Mouse (Mus musculus): ENCODE data around the gene Hmgb1. TPM values are rescaled to one million over a fixed set of nuclear protein-coding genes. Genes with fewer than 3 reads are reported as not detected.

Hmgb1 gene
- total and polyA plus RNA-seq, 3 experiments, result 517 to 576 (median 529) TPM

DNA sequence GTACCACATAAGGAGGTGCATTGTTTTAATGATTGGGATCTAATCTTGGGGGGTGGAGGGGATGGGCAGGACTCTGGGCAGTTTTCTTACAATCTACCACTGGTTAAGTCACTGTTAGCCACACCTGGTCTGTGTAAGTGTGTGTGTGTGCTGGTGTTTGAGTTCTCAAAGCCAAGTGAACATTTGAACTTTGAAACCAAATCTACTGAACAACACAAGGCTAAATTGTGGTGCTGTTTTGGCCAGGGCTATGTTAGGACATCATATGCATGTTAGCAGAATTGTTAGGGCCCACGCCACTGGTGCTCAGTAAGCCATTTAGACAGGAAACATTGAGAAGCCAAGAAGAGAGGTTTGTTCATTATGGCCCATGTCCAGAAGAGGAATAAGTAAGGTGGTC, 14.5 kb upstream of the Hmgb1 start:
- H3K4me1 ChIP-seq (ENCODE audit: insufficient read depth, low read depth, low read length), result peaks cover 74% of the 10 kb centered on the region

DNA sequence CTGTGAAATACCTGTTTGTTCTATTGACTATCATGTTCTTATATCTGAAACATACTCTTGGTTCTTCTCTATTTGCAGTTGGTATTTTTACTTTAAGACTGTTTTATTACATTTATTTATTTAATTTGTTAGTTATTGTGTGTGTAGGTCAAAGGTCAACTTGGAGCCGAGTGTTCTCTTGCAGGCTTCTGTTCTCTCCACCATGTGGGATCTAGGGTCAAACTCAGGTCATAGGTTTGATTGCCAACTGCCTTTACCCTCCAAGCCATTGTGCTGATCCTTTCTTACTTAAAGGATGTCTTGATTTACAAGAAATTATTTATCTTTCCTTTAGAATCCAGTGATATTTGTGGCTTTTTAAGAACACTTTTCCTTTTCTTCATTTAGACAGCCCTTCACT, 12.3 kb upstream of the Hmgb1 start:
- TF ChIP-seq GATA1 (IDR thresholded peaks at IDR 0.05; ENCODE audit: borderline replicate concordance, low read length) (no peak), POLR2AphosphoS5 (IDR thresholded peaks at IDR 0.05; ENCODE audit: insufficient replicate concordance, low read depth, low read length) (no peak), TAL1 (conservative IDR thresholded peaks at IDR 0.05; ENCODE audit: low read depth, low read length) (no peak), CTCF (IDR thresholded peaks at IDR 0.05; ENCODE audit: low read depth, low read length) (no peak)
- ATAC-seq (ENCODE audit: extremely low read depth, insufficient number of reproducible peaks, low FRiP score, poor library complexity, severe bottlenecking), result no peak
- no peaks in the 10 kb centered on the region for H3K27me3 ChIP-seq (ENCODE audit: insufficient read depth, low read length)
- H3K9me3 ChIP-seq (replicated peaks), result no peaks in the 10 kb centered on the region
- DNase-seq (ENCODE audit: low spot score), result no peak
- H3K4me1 ChIP-seq (ENCODE audit: insufficient read depth, low read depth, low read length), result peaks cover 64% of the 10 kb centered on the region
- peaks cover 88% of the 10 kb centered on the region for H3K36me3 ChIP-seq (replicated peaks)
- H3K4me3 ChIP-seq (ENCODE audit: low read depth, low read length), result no peak overlapping the region

More for the DNA sequence above, 14.5 kb upstream of the Hmgb1 start:
- no peak overlapping the region for H3K4me3 ChIP-seq (ENCODE audit: low read depth, low read length)
- H3K27me3 ChIP-seq (ENCODE audit: insufficient read depth, low read length), result no peaks in the 10 kb centered on the region
- DNase-seq (ENCODE audit: low spot score) (no peak), ATAC-seq (ENCODE audit: extremely low read depth, insufficient number of reproducible peaks, low FRiP score, poor library complexity, severe bottlenecking) (no peak)
- no peaks in the 10 kb centered on the region for H3K9me3 ChIP-seq (replicated peaks)
- TF ChIP-seq GATA1 (IDR thresholded peaks at IDR 0.05; ENCODE audit: borderline replicate concordance, low read length) (no peak), TAL1 (conservative IDR thresholded peaks at IDR 0.05; ENCODE audit: low read depth, low read length) (no peak), CTCF (IDR thresholded peaks at IDR 0.05; ENCODE audit: low read depth, low read length) (no peak), POLR2AphosphoS5 (IDR thresholded peaks at IDR 0.05; ENCODE audit: insufficient replicate concordance, low read depth, low read length) (no peak), GATA2 (IDR thresholded peaks at IDR 0.05; ENCODE audit: borderline replicate concordance, low read depth, low read length) (no peak)
- peaks cover 91% of the 10 kb centered on the region for H3K36me3 ChIP-seq (replicated peaks)

DNA sequence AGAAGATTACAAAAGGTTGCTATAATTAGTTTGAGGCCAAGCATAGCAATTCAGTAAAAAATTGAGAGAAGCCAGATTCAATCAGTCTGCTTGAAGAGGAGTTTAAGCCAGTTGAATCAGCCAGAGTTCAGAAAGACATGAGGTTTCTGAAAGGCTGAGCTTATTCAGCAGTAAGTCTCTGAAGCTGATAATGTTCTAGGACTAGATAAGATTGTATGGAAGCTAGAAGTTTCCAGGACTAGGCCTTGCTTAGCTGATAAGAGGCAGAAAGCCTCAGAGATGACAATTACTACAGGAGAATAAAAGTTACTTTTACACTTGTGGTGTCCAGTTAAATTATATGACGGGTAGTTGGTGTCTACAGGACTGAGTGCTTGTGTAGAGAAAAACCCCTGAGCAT, 5.9 kb upstream of the Hmgb1 start:
- Histone ChIP-seq H3K36me3 (replicated peaks) (peaks cover 81% of the 10 kb centered on the region), H3K4me3 (ENCODE audit: low read depth, low read length) (no peak overlapping the region), H3K27me3 (ENCODE audit: insufficient read depth, low read length) (no peaks in the 10 kb centered on the region), H3K9me3 (replicated peaks) (no peaks in the 10 kb centered on the region), H3K4me1 (ENCODE audit: insufficient read depth, low read depth, low read length) (peaks cover 54% of the 10 kb centered on the region)
- TF ChIP-seq TAL1 (conservative IDR thresholded peaks at IDR 0.05; ENCODE audit: low read depth, low read length), result no peak
- no peak for TF ChIP-seq GATA2 (IDR thresholded peaks at IDR 0.05; ENCODE audit: borderline replicate concordance, low read depth, low read length)
- ATAC-seq (ENCODE audit: extremely low read depth, insufficient number of reproducible peaks, low FRiP score, poor library complexity, severe bottlenecking) (no peak), DNase-seq (ENCODE audit: low spot score) (no peak)

DNA sequence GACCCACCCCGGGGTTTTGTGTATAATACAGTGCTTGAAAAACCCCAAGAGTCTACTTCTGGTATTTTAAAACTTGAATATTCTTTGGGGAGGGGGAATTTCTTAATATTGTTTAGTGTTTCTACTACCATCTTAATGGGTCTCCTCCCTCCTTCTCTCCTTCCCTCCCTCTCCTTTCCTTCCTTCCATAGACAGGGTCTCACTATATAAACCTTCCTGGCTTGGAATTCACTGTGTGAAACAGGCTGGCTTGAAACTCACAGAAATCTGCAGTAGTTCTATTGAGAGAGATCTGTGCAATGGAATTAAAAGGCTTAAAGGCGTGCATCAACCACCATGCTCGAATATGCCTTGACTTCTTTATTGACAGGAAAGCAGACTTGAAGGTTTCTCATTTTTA, 1.5 kb upstream of the Hmgb1 start:
- DNase-seq (ENCODE audit: low spot score), result no peak
- ATAC-seq (ENCODE audit: extremely low read depth, insufficient number of reproducible peaks, low FRiP score, poor library complexity, severe bottlenecking), result no peak
- Histone ChIP-seq H3K27me3 (ENCODE audit: insufficient read depth, low read length) (no peaks in the 10 kb centered on the region), H3K4me1 (ENCODE audit: insufficient read depth, low read depth, low read length) (peaks cover 35% of the 10 kb centered on the region), H3K4me3 (ENCODE audit: low read depth, low read length) (peak overlapping the region; percentile 86), H3K36me3 (replicated peaks) (peaks cover 45% of the 10 kb centered on the region), H3K9me3 (replicated peaks) (no peaks in the 10 kb centered on the region)
- TF ChIP-seq CTCF (IDR thresholded peaks at IDR 0.05; ENCODE audit: low read depth, low read length) (no peak), GATA1 (IDR thresholded peaks at IDR 0.05; ENCODE audit: borderline replicate concordance, low read length) (no peak), GATA2 (IDR thresholded peaks at IDR 0.05; ENCODE audit: borderline replicate concordance, low read depth, low read length) (no peak), TAL1 (conservative IDR thresholded peaks at IDR 0.05; ENCODE audit: low read depth, low read length) (no peak), POLR2AphosphoS5 (IDR thresholded peaks at IDR 0.05; ENCODE audit: insufficient replicate concordance, low read depth, low read length) (no peak)

DNA sequence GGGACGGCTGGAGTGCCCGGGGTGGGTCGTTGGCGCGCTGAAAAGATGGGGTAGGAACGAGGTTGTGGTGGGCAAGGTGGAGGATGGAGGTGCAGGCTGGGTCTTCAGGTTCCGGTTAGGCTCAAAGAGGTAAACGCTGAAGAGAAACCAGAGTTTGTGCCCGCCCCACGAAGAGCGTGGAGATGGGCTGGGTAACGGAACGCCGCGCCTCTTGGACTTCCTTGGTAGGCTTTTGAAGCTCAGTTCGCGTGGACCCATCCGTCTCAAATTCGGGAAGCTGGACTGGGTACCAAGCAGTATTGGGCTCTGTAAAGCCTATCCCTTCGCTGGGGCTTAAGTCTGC, 526 bp upstream of the Hmgb1 start:
- ATAC-seq (ENCODE audit: extremely low read depth, insufficient number of reproducible peaks, low FRiP score, poor library complexity, severe bottlenecking) (no peak), DNase-seq (ENCODE audit: low spot score) (no peak)
- Histone ChIP-seq H3K4me1 (ENCODE audit: insufficient read depth, low read depth, low read length) (peaks cover 33% of the 10 kb centered on the region), H3K36me3 (replicated peaks) (peaks cover 41% of the 10 kb centered on the region), H3K9me3 (replicated peaks) (no peaks in the 10 kb centered on the region), H3K4me3 (ENCODE audit: low read depth, low read length) (peak overlapping the region; percentile 86), H3K27me3 (ENCODE audit: insufficient read depth, low read length) (no peaks in the 10 kb centered on the region)
- TF ChIP-seq GATA1 (IDR thresholded peaks at IDR 0.05; ENCODE audit: borderline replicate concordance, low read length) (no peak), TAL1 (conservative IDR thresholded peaks at IDR 0.05; ENCODE audit: low read depth, low read length) (no peak), GATA2 (IDR thresholded peaks at IDR 0.05; ENCODE audit: borderline replicate concordance, low read depth, low read length) (no peak), POLR2AphosphoS5 (IDR thresholded peaks at IDR 0.05; ENCODE audit: insufficient replicate concordance, low read depth, low read length) (no peak), CTCF (IDR thresholded peaks at IDR 0.05; ENCODE audit: low read depth, low read length) (no peak)

DNA sequence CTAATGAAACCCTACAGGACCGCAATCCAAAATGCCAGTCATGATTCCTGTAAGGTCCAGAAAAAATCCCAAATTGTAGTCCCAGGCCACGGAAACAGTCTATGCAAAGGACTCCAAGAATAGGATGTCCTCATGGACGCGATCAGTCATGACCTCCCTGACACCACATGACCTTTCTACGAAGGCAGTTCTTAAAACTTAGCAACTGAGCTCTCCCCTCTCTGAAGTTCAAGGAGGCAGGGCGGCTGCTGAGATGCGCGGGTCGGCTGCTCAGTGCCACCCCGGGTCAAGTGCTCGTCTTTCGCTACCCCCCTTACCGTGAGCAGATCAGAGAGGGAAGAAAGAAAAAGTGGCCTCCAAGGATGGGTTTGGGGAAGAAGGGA, 577 bp downstream of the Hmgb1 start:
- DNase-seq (ENCODE audit: low spot score) (no peak), ATAC-seq (ENCODE audit: extremely low read depth, insufficient number of reproducible peaks, low FRiP score, poor library complexity, severe bottlenecking) (peak; percentile 45)
- peaks cover 23% of the 10 kb centered on the region for H3K4me1 ChIP-seq (ENCODE audit: insufficient read depth, low read depth, low read length)
- H3K9me3 ChIP-seq (replicated peaks), result no peaks in the 10 kb centered on the region
- no peaks in the 10 kb centered on the region for H3K27me3 ChIP-seq (ENCODE audit: insufficient read depth, low read length)
- peak overlapping the region; percentile 79 for H3K4me3 ChIP-seq (ENCODE audit: low read depth, low read length)
- H3K36me3 ChIP-seq (replicated peaks), result peaks cover 36% of the 10 kb centered on the region
- no peak for TF ChIP-seq GATA1 (IDR thresholded peaks at IDR 0.05; ENCODE audit: borderline replicate concordance, low read length)
- 0 out of 2 replicates have a peak, but pooled peaks have one; percentile 64 for TF ChIP-seq POLR2AphosphoS5 (IDR thresholded peaks at IDR 0.05; ENCODE audit: insufficient replicate concordance, low read depth, low read length)
- TF ChIP-seq GATA2 (IDR thresholded peaks at IDR 0.05; ENCODE audit: borderline replicate concordance, low read depth, low read length), result no peak
- TF ChIP-seq CTCF (IDR thresholded peaks at IDR 0.05; ENCODE audit: low read depth, low read length), result no peak

DNA sequence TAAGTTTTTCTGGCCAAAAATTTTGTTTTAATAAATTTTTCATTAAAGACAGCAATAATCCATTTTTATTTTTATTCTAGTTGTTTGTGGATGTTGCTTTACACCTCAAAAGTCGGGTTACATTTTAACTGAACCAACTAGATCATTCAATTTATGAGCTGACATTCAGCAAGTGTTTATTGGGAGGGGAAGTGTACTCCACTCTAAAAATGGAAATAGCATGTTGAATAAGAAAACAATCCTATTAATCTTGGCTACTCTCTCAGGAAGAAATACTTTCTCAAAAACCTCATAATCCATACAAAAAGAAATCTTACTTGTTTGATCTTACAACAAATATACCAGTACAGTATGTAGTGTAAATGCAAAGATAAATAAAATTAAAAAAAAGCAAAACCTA, 1.2 kb downstream of the Hmgb1 start:
- Histone ChIP-seq H3K4me1 (ENCODE audit: insufficient read depth, low read depth, low read length) (peaks cover 23% of the 10 kb centered on the region), H3K36me3 (replicated peaks) (peaks cover 34% of the 10 kb centered on the region), H3K4me3 (ENCODE audit: low read depth, low read length) (peak overlapping the region; percentile 79), H3K9me3 (replicated peaks) (no peaks in the 10 kb centered on the region), H3K27me3 (ENCODE audit: insufficient read depth, low read length) (no peaks in the 10 kb centered on the region)
- ATAC-seq (ENCODE audit: extremely low read depth, insufficient number of reproducible peaks, low FRiP score, poor library complexity, severe bottlenecking) (no peak), DNase-seq (ENCODE audit: low spot score) (no peak)
- TF ChIP-seq GATA2 (IDR thresholded peaks at IDR 0.05; ENCODE audit: borderline replicate concordance, low read depth, low read length), result no peak
- TF ChIP-seq GATA1 (IDR thresholded peaks at IDR 0.05; ENCODE audit: borderline replicate concordance, low read length), result no peak
- no peak for TF ChIP-seq POLR2AphosphoS5 (IDR thresholded peaks at IDR 0.05; ENCODE audit: insufficient replicate concordance, low read depth, low read length)
- TF ChIP-seq TAL1 (conservative IDR thresholded peaks at IDR 0.05; ENCODE audit: low read depth, low read length), result no peak
- TF ChIP-seq CTCF (IDR thresholded peaks at IDR 0.05; ENCODE audit: low read depth, low read length), result no peak
